Mouse (Mus musculus): ENCODE results near the gene Gpr34. TPM values are rescaled to one million over a fixed set of nuclear protein-coding genes. Genes with fewer than 3 reads are reported as not detected.

The Gpr34 gene
- 2.6 and 4.6 TPM in 2 replicates for polyA plus RNA-seq (2015; fragmentation: Nextera tagmentation; extraction: Ambion mirVana)

DNA sequence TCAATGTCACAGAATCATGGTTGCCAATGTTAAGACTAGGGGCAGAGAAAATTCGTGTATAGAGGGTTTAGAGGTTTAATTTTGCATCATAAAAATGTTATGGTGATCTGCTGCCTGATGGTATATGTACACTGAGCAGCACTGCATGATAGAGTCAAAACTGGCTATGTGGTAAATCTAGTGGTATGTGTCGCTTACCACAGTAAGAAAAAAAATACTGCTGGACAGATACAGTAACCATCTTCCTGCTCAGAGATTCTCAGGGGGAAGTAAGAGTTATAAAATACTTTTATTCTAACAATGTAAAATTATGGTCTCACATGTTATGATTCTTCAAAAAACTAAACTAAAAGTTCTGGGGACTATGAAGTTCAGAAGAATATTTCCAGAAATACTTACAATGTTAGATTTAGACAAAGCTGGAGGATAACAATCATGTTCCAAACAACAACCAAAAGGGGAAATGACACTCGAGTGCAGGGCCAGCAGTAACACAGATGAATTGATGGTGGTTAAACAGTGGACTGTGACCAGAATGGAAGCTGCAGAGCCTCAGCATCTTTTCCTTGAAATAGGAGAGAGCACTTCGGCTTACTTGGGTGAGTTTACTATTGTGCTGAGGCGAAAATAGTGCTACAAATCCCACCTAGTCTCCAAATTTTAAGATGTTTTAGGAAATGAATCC, at the start of gene Gpr34:
TSS of gene Gpr34 (plus strand) at position 491 of the 685 bp plus-strand sequence.
- no peaks in the 10 kb centered on the region for H3K27me3 ChIP-seq
- WGBS = 75% methylated on average over 5 of the region's 5 CpGs
- ATAC-seq (ENCODE audit: low FRiP score) = no peak
- no peak within 1 kb of the TSS for H3K4me2 ChIP-seq
- H3K27ac ChIP-seq = no peak within 1 kb of the TSS
- H3K9me3 ChIP-seq = no peaks in the 10 kb centered on the region
- H3K9ac ChIP-seq = no peak within 1 kb of the TSS
- no peaks in the 10 kb centered on the region for H3K36me3 ChIP-seq
- no peak within 1 kb of the TSS for H3K4me3 ChIP-seq
- H3K4me1 ChIP-seq (replicated peaks) = no peaks in the 10 kb centered on the region

DNA sequence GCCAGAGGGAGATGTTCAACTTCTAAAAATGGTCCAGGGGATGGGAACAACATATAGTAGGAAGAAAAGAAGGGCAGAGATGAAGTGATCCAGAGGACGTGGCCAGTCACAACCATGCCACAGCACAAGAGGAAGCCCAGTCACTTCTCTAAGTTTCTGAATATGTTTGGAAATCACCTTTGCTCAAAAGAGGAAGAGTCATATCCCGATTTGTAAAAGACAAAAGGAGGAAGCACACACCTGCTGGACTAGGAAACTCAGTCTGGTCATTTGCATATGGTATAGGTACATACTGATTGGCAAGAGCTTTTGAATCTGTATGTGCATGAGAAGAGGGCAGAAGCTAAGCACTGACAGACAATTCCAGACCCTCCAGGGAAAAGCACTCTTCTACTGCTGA, 32.5 kb upstream of the Gpr34 start:
- Histone ChIP-seq H3K9ac (no peak overlapping the region), H3K27me3 (no peaks in the 10 kb centered on the region), H3K4me2 (no peak overlapping the region), H3K4me1 (replicated peaks) (no peaks in the 10 kb centered on the region), H3K27ac (no peak overlapping the region), H3K9me3 (no peaks in the 10 kb centered on the region), H3K4me3 (no peak overlapping the region), H3K36me3 (0 out of 2 replicates have a peak, but pooled peaks cover 3% of the 10 kb centered on the region)
- WGBS = 90% methylated on average over 2 of the region's 2 CpGs
- no peak for ATAC-seq (ENCODE audit: low FRiP score)

DNA sequence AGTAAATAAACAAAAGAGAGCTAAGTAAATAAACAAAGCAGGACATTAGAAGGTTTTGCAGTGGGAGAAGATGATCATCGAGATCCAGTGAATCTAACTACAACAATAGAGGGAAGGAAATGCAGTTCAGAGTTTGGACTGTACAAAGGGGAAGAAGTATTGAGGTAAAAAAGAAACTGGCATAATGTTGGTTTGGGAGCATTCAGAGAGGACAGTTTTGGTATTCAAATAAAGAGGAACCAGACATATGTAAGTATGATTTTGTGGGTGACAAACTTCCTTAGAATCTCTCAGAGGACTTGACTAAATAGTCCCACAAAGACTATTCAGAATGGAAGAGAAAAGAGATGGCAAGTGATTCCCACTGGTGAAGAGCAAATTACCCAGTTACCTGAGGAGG, 31.9 kb upstream of the Gpr34 start:
- Histone ChIP-seq H3K9me3 (no peaks in the 10 kb centered on the region), H3K4me3 (no peak overlapping the region), H3K27me3 (no peaks in the 10 kb centered on the region), H3K9ac (no peak overlapping the region), H3K27ac (no peak overlapping the region), H3K4me2 (no peak overlapping the region), H3K4me1 (replicated peaks) (no peaks in the 10 kb centered on the region), H3K36me3 (0 out of 2 replicates have a peak, but pooled peaks cover 3% of the 10 kb centered on the region)
- WGBS = 96% methylated on average over 1 of the region's 1 CpGs
- ATAC-seq (ENCODE audit: low FRiP score) = no peak

DNA sequence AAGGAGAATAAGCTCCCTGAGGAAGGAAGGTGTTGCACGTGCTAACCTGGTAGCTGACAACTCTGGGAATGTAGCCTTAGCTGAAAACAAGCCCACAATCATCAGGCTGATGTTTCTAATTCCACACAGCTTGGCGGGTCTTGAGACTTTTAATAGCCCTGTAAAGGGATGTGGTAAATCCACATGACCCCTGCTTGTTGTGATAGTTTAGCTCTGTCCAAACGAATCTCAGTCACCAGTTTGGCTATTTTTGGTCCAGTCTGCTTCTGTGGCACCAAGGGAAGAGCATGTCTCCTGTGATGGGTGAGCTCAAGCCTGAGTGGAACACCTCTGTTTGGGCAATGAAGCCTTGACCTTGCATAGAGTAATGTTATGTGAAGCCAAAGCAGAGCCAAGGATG, 25.1 kb upstream of the Gpr34 start:
- no peak overlapping the region for H3K4me2 ChIP-seq
- no peak overlapping the region for H3K4me3 ChIP-seq
- H3K9ac ChIP-seq = no peak overlapping the region
- 79% methylated on average over 3 of the region's 3 CpGs for WGBS
- no peaks in the 10 kb centered on the region for H3K27me3 ChIP-seq
- no peaks in the 10 kb centered on the region for H3K4me1 ChIP-seq (replicated peaks)
- no peak overlapping the region for H3K27ac ChIP-seq
- H3K36me3 ChIP-seq = no peaks in the 10 kb centered on the region
- no peaks in the 10 kb centered on the region for H3K9me3 ChIP-seq
- ATAC-seq (ENCODE audit: low FRiP score) = no peak

DNA sequence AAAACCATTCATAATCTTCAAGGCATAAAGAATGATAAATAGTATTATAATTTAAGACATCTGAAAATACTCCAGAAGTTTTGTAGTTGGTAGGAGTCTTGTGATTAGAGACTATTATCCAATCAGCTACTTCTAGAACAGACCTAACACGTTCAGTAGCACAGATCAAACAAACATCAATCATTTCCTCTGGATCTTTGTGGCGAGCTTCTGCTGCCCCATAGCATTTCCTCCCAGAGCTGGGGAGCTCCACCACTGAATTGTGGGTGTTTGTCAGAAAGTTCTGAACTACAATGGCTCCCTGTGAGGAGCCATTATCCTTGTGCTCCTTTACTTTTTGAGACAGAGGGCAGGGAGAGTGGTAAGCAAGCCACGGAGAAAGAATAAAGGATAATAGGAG, 24.1 kb upstream of the Gpr34 start:
- WGBS = 52% methylated on average over 3 of the region's 3 CpGs
- Histone ChIP-seq H3K9ac (no peak overlapping the region), H3K9me3 (no peaks in the 10 kb centered on the region), H3K27ac (no peak overlapping the region), H3K36me3 (no peaks in the 10 kb centered on the region), H3K4me1 (replicated peaks) (no peaks in the 10 kb centered on the region), H3K4me2 (no peak overlapping the region), H3K4me3 (no peak overlapping the region), H3K27me3 (no peaks in the 10 kb centered on the region)
- no peak for ATAC-seq (ENCODE audit: low FRiP score)

DNA sequence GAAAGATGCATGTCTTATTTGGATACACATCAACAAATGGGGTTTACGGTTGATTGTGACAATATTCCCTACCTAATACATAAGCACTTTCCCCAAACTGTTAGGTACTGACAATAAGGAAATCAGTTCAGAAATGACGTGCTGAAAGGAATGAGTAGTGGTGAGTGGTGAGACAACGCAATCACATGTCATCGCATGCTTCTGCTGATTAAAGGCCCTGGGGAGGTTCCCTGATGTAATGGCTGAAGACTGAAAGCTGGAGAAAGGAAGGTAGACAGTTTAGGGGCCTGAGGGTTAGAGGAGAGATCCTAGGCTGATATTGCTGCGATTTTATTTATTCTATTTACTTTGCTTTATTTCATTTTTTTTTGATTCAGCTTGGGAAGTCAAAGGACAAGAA, 20.8 kb upstream of the Gpr34 start:
- Histone ChIP-seq H3K4me2 (no peak overlapping the region), H3K27ac (no peak overlapping the region), H3K9me3 (no peaks in the 10 kb centered on the region), H3K36me3 (peaks cover 11% of the 10 kb centered on the region), H3K4me1 (replicated peaks) (no peaks in the 10 kb centered on the region), H3K27me3 (no peaks in the 10 kb centered on the region), H3K9ac (no peak overlapping the region), H3K4me3 (no peak overlapping the region)
- WGBS = 86% methylated on average over 5 of the region's 5 CpGs
- ATAC-seq (ENCODE audit: low FRiP score) = no peak

DNA sequence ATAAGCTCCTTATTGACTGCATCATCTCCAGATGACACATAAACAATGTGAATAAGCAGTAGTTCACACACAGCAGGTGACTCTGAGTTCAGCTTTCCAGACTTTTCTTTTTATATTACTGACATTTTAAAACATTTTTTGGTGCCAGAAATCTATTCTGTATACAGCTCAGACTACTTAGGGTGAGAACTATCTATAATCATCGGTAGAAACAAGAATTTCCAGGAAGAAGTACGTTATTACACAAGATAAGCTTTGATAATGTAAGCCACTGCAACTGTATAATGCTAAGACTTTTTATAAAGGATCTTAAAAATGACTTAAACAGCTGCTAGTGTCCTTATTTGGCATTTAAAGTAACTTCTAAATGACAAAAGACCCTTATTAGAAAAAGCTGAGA, 19.8 kb upstream of the Gpr34 start:
- Histone ChIP-seq H3K9ac (no peak overlapping the region), H3K4me1 (replicated peaks) (no peaks in the 10 kb centered on the region), H3K4me3 (no peak overlapping the region), H3K27me3 (no peaks in the 10 kb centered on the region), H3K36me3 (peaks cover 11% of the 10 kb centered on the region), H3K27ac (no peak overlapping the region), H3K4me2 (no peak overlapping the region), H3K9me3 (no peaks in the 10 kb centered on the region)
- WGBS = 83% methylated on average over 2 of the region's 2 CpGs
- no peak for ATAC-seq (ENCODE audit: low FRiP score)

DNA sequence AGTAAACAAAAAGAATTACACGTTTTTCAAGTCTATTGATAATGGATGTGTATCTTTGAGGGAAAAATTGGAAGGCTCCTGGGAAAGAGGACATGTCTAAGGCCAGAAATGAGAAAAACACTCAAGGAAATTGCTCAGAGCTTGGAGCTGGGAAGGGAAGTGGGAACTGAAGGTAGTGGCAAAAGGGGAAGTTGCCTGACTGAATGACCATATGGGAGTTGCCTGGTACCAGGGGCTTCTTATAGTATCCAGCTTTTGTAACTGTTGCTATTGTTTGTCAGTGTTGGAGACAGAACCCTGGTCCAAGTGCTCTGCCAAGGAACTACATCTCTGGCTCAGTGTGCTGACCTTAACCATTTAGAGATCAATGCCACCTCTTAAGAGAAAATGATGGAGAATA, 15.2 kb upstream of the Gpr34 start:
- Histone ChIP-seq H3K4me2 (no peak overlapping the region), H3K4me1 (replicated peaks) (no peaks in the 10 kb centered on the region), H3K9me3 (no peaks in the 10 kb centered on the region), H3K27ac (no peak overlapping the region), H3K36me3 (peaks cover 13% of the 10 kb centered on the region), H3K9ac (no peak overlapping the region), H3K4me3 (no peak overlapping the region), H3K27me3 (no peaks in the 10 kb centered on the region)
- WGBS = 57% methylated on average over 1 of the region's 1 CpGs
- no peak for ATAC-seq (ENCODE audit: low FRiP score)

DNA sequence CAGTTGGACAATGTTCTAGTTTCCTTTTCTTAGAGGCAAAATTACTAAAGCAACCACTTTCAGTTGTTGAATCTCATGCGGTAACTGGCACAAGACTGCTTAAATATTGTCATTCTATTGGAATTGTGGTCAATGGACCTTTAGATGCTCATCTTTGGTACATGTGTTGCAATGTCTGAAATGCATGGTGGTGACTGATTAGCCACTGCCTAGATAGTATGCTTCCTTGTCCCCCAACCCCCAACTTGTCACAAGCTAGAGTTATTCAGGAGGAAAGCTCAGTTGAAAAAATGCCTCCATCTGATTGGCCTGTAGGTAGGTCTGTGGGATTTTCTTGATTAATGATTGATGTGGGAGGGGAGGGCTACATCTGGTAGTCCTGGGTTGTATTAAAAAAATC, 14.6 kb upstream of the Gpr34 start:
- no peaks in the 10 kb centered on the region for H3K27me3 ChIP-seq
- WGBS = 93% methylated on average over 1 of the region's 1 CpGs

DNA sequence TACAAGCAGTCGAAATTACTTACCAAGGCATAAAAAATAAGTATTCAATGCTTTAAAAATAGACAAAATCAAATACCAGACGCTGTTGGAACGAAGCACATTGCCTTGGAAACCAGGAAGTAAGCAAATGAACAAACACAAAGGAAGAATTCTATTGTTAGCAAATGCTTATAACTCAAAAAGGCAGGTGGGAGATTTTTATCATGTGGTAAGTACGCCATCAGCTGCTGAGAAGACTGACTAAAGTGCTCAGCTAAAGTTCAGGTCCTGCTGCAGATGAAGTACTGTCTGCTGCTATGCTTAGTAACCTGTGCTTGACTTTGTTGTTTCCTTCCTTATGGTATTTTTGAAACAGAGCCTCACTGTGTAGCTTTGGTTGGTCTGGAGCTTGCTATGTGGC, 13.4 kb upstream of the Gpr34 start:
- WGBS = 77% methylated on average over 4 of the region's 4 CpGs
- H3K9ac ChIP-seq = no peak overlapping the region
- H3K27ac ChIP-seq = no peak overlapping the region
- no peaks in the 10 kb centered on the region for H3K4me1 ChIP-seq (replicated peaks)
- ATAC-seq (ENCODE audit: low FRiP score) = no peak
- no peak overlapping the region for H3K4me2 ChIP-seq
- H3K9me3 ChIP-seq = no peaks in the 10 kb centered on the region
- H3K4me3 ChIP-seq = no peak overlapping the region
- no peaks in the 10 kb centered on the region for H3K27me3 ChIP-seq
- peaks cover 7% of the 10 kb centered on the region; the same call in 1 of the 2 replicates for H3K36me3 ChIP-seq

More for the DNA sequence above, 14.6 kb upstream of the Gpr34 start:
- Histone ChIP-seq H3K4me3 (no peak overlapping the region), H3K4me1 (replicated peaks) (no peaks in the 10 kb centered on the region), H3K9ac (no peak overlapping the region), H3K27ac (no peak overlapping the region), H3K9me3 (no peaks in the 10 kb centered on the region), H3K4me2 (no peak overlapping the region), H3K36me3 (peaks cover 13% of the 10 kb centered on the region)
- ATAC-seq (ENCODE audit: low FRiP score) = no peak

DNA sequence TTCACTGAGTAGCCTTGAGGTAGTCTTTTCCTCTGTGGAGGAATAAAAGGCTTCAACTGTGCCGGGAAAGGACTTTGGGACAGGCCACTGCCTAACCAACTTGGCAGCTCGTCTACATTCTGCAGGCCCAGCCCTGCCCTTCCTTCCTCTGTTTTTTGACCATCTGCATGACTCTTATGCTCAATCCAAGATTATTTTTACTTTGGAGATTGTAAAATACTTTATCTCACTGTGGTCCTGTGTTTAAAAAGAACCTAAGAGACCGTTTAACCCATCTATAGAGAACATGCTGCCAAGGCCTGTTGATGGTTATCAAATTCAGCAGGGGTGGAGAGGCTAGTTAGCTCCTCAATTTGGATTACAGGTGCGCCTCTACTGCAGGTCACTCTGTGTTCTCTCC, 10.4 kb upstream of the Gpr34 start:
- H3K4me3 ChIP-seq = no peak overlapping the region
- 88% methylated on average over 4 of the region's 4 CpGs for WGBS
- no peaks in the 10 kb centered on the region for H3K27me3 ChIP-seq
- H3K9ac ChIP-seq = no peak overlapping the region
- no peak overlapping the region for H3K4me2 ChIP-seq
- H3K4me1 ChIP-seq (replicated peaks) = no peaks in the 10 kb centered on the region
- no peak overlapping the region for H3K27ac ChIP-seq
- H3K36me3 ChIP-seq = peaks cover 2% of the 10 kb centered on the region; the same call in 1 of the 2 replicates
- no peaks in the 10 kb centered on the region for H3K9me3 ChIP-seq
- ATAC-seq (ENCODE audit: low FRiP score) = no peak

DNA sequence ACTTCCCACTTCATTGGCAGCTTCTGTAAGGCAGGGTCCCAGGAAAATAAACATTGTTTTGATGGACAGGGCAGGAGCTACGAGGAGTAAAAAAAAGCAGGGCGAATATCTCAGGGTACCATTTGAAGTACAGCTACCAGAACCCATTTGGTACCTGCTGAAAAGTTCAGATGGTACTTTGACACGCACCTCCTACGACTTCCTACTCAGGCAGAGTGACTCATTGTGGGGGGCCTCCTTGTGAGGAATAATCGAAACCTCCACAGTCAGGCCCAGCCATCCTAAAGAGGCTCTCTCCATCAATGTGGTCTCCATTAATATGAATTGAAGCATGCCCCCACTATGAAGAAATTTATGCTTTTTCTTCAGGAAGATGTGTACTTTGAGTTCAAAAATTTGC, 9.2 kb upstream of the Gpr34 start:
- no peak overlapping the region for H3K4me2 ChIP-seq
- ATAC-seq (ENCODE audit: low FRiP score) = no peak
- WGBS = 82% methylated on average over 5 of the region's 5 CpGs

DNA sequence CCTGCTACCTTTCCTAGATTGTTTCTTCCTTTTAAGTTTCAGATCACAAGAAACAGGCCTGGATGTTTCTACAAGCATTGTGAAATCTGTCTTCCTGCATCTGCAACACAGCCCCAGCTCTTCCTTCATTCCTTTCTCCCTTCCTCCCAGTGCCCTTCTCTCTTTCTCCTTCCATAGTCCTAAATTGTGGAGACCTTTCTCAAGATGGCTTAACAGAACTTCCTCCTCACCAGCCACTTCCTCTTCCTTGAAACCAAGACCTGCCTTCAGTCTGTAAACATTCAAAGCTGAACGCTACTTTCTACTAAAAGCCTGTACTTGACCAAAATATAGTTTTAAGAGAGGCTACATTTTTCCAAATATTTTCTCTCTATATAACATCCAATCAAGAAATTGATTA, 4.5 kb downstream of the Gpr34 start:
- Histone ChIP-seq H3K27ac (no peak overlapping the region), H3K9ac (no peak overlapping the region), H3K4me1 (replicated peaks) (no peaks in the 10 kb centered on the region), H3K4me3 (no peak overlapping the region), H3K36me3 (no peaks in the 10 kb centered on the region), H3K9me3 (no peaks in the 10 kb centered on the region), H3K27me3 (no peaks in the 10 kb centered on the region), H3K4me2 (no peak overlapping the region)
- no peak for ATAC-seq (ENCODE audit: low FRiP score)
- 90% methylated on average over 1 of the region's 1 CpGs for WGBS

More for the DNA sequence above, 9.2 kb upstream of the Gpr34 start:
- H3K4me1 ChIP-seq (replicated peaks) = no peaks in the 10 kb centered on the region
- H3K36me3 ChIP-seq = peaks cover 2% of the 10 kb centered on the region; the same call in 1 of the 2 replicates
- H3K9me3 ChIP-seq = no peaks in the 10 kb centered on the region
- H3K27me3 ChIP-seq = no peaks in the 10 kb centered on the region
- no peak overlapping the region for H3K9ac ChIP-seq
- H3K4me3 ChIP-seq = no peak overlapping the region
- H3K27ac ChIP-seq = no peak overlapping the region

All from hindbrain, embryonic 13.5 days (tissue).